In the genomic region with DNA sequence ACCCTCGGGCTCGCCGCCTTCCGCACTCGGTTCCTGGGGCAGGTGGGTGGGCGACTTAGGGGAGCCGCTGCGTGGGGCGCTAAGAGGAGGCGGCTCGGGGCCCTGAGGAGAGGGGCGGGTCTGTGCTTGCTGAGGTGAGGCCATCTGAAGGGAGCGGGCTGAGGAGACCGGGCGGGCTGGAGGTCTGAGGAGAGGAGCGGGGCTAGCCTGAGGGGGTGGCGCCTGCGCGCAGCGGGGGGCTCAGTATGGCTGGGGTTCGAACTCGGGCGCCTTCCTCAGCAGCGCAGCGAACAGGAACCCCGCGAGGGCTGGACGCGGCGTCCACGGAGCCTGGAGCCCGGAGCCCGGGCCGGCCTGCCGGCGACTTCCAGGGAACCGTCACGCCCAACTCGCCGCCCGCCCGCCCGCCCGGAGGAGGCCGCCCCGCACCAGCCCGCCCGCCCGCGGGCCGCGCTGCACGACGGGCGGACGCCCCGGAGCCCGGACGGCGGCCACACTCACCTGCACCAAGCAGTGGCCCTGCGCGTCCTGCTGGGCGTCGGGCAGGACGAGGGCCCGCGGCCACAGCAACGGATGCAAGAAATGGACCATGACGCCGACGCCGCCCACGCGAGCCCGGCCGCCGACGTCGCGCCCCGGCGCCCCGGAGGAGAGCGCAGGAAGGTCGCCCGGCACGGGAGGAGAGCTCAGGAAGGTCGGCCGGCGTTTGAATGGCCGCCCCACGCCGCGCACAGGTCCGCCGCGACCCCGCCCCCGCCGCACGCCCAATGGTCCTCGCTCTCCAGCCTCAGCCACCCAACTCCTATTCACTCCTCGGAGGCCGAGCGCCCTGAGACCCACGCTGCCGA, we compare ENCODE assay signal across 8 mouse cellular contexts. TPM values are rescaled to one million over a fixed set of nuclear protein-coding genes. Genes with fewer than 3 reads are reported as not detected.
A peak's percentile ranks its signal among the peaks of the same experiment; 100 is the strongest.
DNase-seq lines count a peak whose midpoint lies in the region; ATAC-seq lines count a peak whose summit lies in the region.

A gene (minus strand): TSS at position 717 of the 848 bp plus-strand sequence.

- no peaks in the 10 kb centered on the region for H3K36me3 ChIP-seq in heart, embryonic 13.5 days
- no peaks in the 10 kb centered on the region for H3K36me3 ChIP-seq in heart, embryonic 15.5 days
- no peaks in the 10 kb centered on the region for H3K36me3 ChIP-seq in midbrain, embryonic 14.5 days (ENCODE audit: control insufficient read depth, insufficient read depth, low read length)

- peak within 1 kb of the TSS; percentile 56 for H3K4me3 ChIP-seq in heart, embryonic 13.5 days
- peak within 1 kb of the TSS; percentile 58 for H3K4me3 ChIP-seq in heart, embryonic 15.5 days
- peak within 1 kb of the TSS; percentile 33 for H3K4me3 ChIP-seq in midbrain, embryonic 14.5 days (replicated peaks; ENCODE audit: low read depth, low read length)

- no peak within 1 kb of the TSS for H3K27ac ChIP-seq in heart, embryonic 13.5 days (replicated peaks)
- no peak within 1 kb of the TSS for H3K27ac ChIP-seq in heart, embryonic 15.5 days
- H3K27ac ChIP-seq in midbrain, embryonic 14.5 days (replicated peaks; ENCODE audit: low read depth, low read length): no peak within 1 kb of the TSS

- peaks cover 20% of the 10 kb centered on the region for H3K4me1 ChIP-seq in heart, embryonic 13.5 days
- H3K4me1 ChIP-seq in heart, embryonic 15.5 days (replicated peaks): peaks cover 17% of the 10 kb centered on the region
- H3K4me1 ChIP-seq in midbrain, embryonic 14.5 days (ENCODE audit: control insufficient read depth, insufficient read depth, low read length): no peaks in the 10 kb centered on the region

- H3K27me3 ChIP-seq in heart, embryonic 13.5 days (replicated peaks): peaks cover 71% of the 10 kb centered on the region
- H3K27me3 ChIP-seq in heart, embryonic 15.5 days: peaks cover 25% of the 10 kb centered on the region
- peaks cover 34% of the 10 kb centered on the region for H3K27me3 ChIP-seq in midbrain, embryonic 14.5 days (ENCODE audit: control insufficient read depth, insufficient read depth, low read length)

- H3K4me2 ChIP-seq in heart, embryonic 13.5 days: peak within 1 kb of the TSS; percentile 77
- H3K4me2 ChIP-seq in heart, embryonic 15.5 days: peak within 1 kb of the TSS; percentile 89
- peak within 1 kb of the TSS; percentile 54 for H3K4me2 ChIP-seq in midbrain, embryonic 14.5 days (ENCODE audit: low read length)

- no peaks in the 10 kb centered on the region for H3K9me3 ChIP-seq in heart, embryonic 13.5 days
- H3K9me3 ChIP-seq in heart, embryonic 15.5 days (replicated peaks): no peaks in the 10 kb centered on the region
- H3K9me3 ChIP-seq in midbrain, embryonic 14.5 days (ENCODE audit: control insufficient read depth, low read length): no peaks in the 10 kb centered on the region

- DNase-seq in heart, adult 9 months (ENCODE audit: low spot score in 2 of 2): no peak
- peak; percentile 50 for DNase-seq in adrenal gland, postnatal 10 days
- peak; percentile 53 for DNase-seq in kidney, postnatal 14 days
- DNase-seq in midbrain, embryonic 14.5 days: peak; percentile 22
- no peak for DNase-seq in layer of hippocampus, adult 9-11 months
- DNase-seq in frontal cortex, postnatal 36 days (ENCODE audit: low spot score in 2 of 2): no peak

- ATAC-seq in heart, embryonic 13.5 days (ENCODE audit: extremely low read depth, insufficient number of reproducible peaks, low FRiP score, low TSS enrichment): no peak; the same call in 1 of the 2 replicates
- 0 out of 2 replicates have a peak, but pooled peaks have one; percentile 35 for ATAC-seq in heart, embryonic 15.5 days (replicated peaks; ENCODE audit: insufficient number of reproducible peaks, insufficient read depth, low FRiP score, low read depth)
- peak; percentile 27; the same call in 1 of the 2 replicates for ATAC-seq in midbrain, embryonic 14.5 days (ENCODE audit: low FRiP score, low TSS enrichment)

- 2% methylated on average over 80 of the region's 107 CpGs for WGBS in heart, embryonic 13.5 days
- WGBS in heart, embryonic 15.5 days: 2% methylated on average over 107 of the region's 107 CpGs
- WGBS in midbrain, embryonic 14.5 days: 1% methylated on average over 98 of the region's 107 CpGs

- H3K9ac ChIP-seq in heart, embryonic 13.5 days: peak within 1 kb of the TSS; percentile 55
- H3K9ac ChIP-seq in heart, embryonic 15.5 days: peak within 1 kb of the TSS; percentile 46
- H3K9ac ChIP-seq in midbrain, embryonic 14.5 days (replicated peaks; ENCODE audit: low read length): 0 out of 2 replicates have a peak within 1 kb of the TSS, but pooled peaks have one; percentile 16

RNA-seq across cellular contexts. Expression of the gene that starts here (rescaled TPM):
- polyA plus RNA-seq in heart, embryonic 13.5 days (2015; fragmentation: Nextera tagmentation; extraction: Ambion mirVana): 0.08 TPM in 2 replicates
- total RNA-seq in adrenal gland, postnatal 10 days (2021): 1 to 10 TPM in 1 of 2 experiments, under 1 TPM in 1; 0.91 to 1.2 TPM
- 0.08 TPM in 1 of 2 replicates, not detected in the other for polyA plus RNA-seq in heart, embryonic 15.5 days (2015; fragmentation: Nextera tagmentation; extraction: Ambion mirVana)
- not detected in 2 replicates for polyA plus RNA-seq in midbrain, embryonic 14.5 days (2014; fragmentation: Nextera tagmentation; extraction: Ambion mirVana)

Comparison
In these comparisons a context has a peak if more than half of its experiments do, and no peak if none do; other contexts are left out.
1. Peak in ATAC-seq, H3K4me3 ChIP-seq, H3K9ac ChIP-seq and H3K4me2 ChIP-seq in heart, embryonic 15.5 days; RNA of the gene not detected or under 1 TPM.
2. Peak in DNase-seq, ATAC-seq, H3K4me3 ChIP-seq, H3K9ac ChIP-seq and H3K4me2 ChIP-seq in midbrain, embryonic 14.5 days; RNA of the gene not detected or under 1 TPM.
3. DNase-seq: peak in adrenal gland, postnatal 10 days (single experiment) and kidney, postnatal 14 days (single experiment); none in heart, adult 9 months (0 of 2), layer of hippocampus, adult 9-11 months (single experiment) and frontal cortex, postnatal 36 days (0 of 2).
4. Peak in every context shown above with its lines, with median percentiles within 50 percentile points of each other: H3K4me2 ChIP-seq, H3K4me3 ChIP-seq and H3K9ac ChIP-seq.